Mouse (Mus musculus): ENCODE results near the gene Snd1. TPM values are rescaled to one million over a fixed set of nuclear protein-coding genes. Genes with fewer than 3 reads are reported as not detected.

Gene Snd1
- total RNA-seq, 1 experiment = 343 TPM

DNA sequence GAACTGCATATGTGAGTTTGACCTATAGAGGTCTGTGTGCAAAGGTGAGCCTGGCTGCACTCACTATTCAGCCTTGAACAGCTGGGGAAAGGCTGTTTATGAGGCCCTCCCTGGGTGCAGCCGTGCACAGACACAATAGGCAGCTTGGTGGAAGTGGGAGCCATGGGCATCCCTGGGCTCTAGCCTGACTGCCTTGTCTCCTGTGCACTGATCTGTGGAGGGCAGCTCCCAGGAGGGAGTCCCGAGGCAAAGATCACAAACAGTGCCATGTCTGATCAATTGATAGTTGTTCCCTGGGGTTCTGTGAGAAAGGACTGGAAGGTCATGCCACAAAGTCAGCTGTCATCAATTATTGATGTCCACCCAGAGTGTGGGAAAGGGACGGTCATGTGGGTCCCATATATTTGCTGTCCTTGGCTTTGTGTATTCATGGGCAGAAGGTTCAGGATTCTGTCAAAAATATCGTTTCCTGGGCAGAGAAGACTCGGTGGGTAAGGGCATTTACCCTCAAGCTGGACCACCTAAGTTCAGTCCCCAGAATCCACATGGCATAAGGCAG, 421.9 kb downstream of the Snd1 start:
- Histone ChIP-seq H3K4me3 (ENCODE audit: insufficient read depth in 1 of 2, low read depth in 1 of 2, low read length in 2 of 2, poor library complexity in 1 of 2, severe bottlenecking in 1 of 2) (no peak overlapping the region), H3K9me3 (ENCODE audit: control insufficient read depth, insufficient read depth, low read depth, low read length) (no peaks in the 10 kb centered on the region), H3K9ac (ENCODE audit: insufficient read depth, low read depth, low read length, poor library complexity, severe bottlenecking) (no peak overlapping the region), H3K27ac (ENCODE audit: insufficient read depth, low read depth, low read length, poor library complexity, severe bottlenecking) (no peak overlapping the region), H3K4me1 (ENCODE audit: control insufficient read depth in 2 of 2, insufficient read depth in 2 of 2, low read length in 2 of 2, poor library complexity in 1 of 2) (peaks cover 0 to 3% of the 10 kb centered on the region in 2 experiments; a peak in 1 of 4 replicates), H3K36me3 (ENCODE audit: control insufficient read depth, insufficient read depth, low read length, poor library complexity, severe bottlenecking) (peaks cover 2% of the 10 kb centered on the region; the same call in 1 of the 2 replicates)
- in situ Hi-C loops (cut with MboI; ENCODE audit: low sequenced_read_pairs in 2 of 2, unreplicated experiment in 2 of 2) = no loop called here
- DNase-seq (ENCODE audit: low read depth, low spot score) = no peak
- no peak for TF ChIP-seq ZNF384 (IDR thresholded peaks at IDR 0.05; ENCODE audit: low read depth, low read length)
- no peak for TF ChIP-seq MAFK (IDR thresholded peaks at IDR 0.05; ENCODE audit: insufficient read depth, low read depth, low read length)
- TF ChIP-seq ZC3H11A (IDR thresholded peaks at IDR 0.05; ENCODE audit: borderline replicate concordance, low read depth, low read length) = no peak
- TF ChIP-seq CHD2 (IDR thresholded peaks at IDR 0.05; ENCODE audit: low read depth, low read length) = no peak
- no peak for TF ChIP-seq HCFC1 (IDR thresholded peaks at IDR 0.05; ENCODE audit: borderline replicate concordance, insufficient read depth, low read length)

DNA sequence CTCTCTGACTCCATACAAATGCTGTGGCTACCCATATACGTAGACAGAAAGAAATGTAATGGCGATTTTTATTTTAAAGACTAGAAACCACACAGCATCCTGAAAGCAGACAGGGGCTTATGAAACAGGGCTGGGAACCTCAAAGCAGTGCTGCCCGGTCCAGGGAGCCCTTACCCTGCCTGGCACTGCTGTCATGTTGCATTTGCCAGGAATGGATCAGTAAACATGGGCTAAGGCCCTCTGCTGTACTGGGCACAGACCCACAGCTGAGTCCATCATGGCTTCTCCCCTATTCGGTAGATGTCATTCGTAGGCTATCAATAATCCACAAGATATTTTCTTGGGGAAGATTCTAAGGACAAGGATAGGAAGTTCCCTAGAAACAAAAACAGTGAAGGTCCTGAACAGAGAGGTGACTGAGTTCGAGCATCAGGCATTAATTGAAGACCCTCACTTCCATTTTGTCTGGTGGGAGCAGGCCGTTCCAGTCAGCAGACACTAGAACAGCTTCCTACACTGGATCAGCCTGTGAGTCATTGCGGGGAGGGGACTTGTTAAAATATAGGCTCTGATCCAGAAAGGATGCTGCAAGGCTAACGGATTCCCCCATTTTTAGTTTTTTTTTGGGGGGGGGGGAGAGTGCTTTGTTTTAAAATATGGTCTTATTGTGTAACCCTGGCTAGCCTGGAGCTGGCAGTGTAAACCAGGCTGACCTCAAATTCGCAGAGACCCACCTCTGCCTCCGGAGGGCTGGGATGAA, 422.6 kb downstream of the Snd1 start:
- Histone ChIP-seq H3K9ac (ENCODE audit: insufficient read depth, low read depth, low read length, poor library complexity, severe bottlenecking) (no peak overlapping the region), H3K4me3 (ENCODE audit: insufficient read depth in 1 of 2, low read depth in 1 of 2, low read length in 2 of 2, poor library complexity in 1 of 2, severe bottlenecking in 1 of 2) (no peak overlapping the region), H3K36me3 (ENCODE audit: control insufficient read depth, insufficient read depth, low read length, poor library complexity, severe bottlenecking) (no peaks in the 10 kb centered on the region), H3K9me3 (ENCODE audit: control insufficient read depth, insufficient read depth, low read depth, low read length) (no peaks in the 10 kb centered on the region), H3K27ac (ENCODE audit: insufficient read depth, low read depth, low read length, poor library complexity, severe bottlenecking) (no peak overlapping the region), H3K4me1 (ENCODE audit: control insufficient read depth in 2 of 2, insufficient read depth in 2 of 2, low read length in 2 of 2, poor library complexity in 1 of 2) (peaks cover 0 to 3% of the 10 kb centered on the region in 2 experiments; a peak in 1 of 4 replicates)
- TF ChIP-seq MAFK (IDR thresholded peaks at IDR 0.05; ENCODE audit: insufficient read depth, low read depth, low read length) = no peak
- TF ChIP-seq HCFC1 (IDR thresholded peaks at IDR 0.05; ENCODE audit: borderline replicate concordance, insufficient read depth, low read length) = no peak
- TF ChIP-seq ZC3H11A (IDR thresholded peaks at IDR 0.05; ENCODE audit: borderline replicate concordance, low read depth, low read length) = no peak
- TF ChIP-seq ZNF384 (IDR thresholded peaks at IDR 0.05; ENCODE audit: low read depth, low read length) = no peak
- no peak for TF ChIP-seq CHD2 (IDR thresholded peaks at IDR 0.05; ENCODE audit: low read depth, low read length)
- in situ Hi-C loops (cut with MboI; ENCODE audit: low sequenced_read_pairs in 2 of 2, unreplicated experiment in 2 of 2) = no loop called here
- DNase-seq (ENCODE audit: low read depth, low spot score) = no peak

DNA sequence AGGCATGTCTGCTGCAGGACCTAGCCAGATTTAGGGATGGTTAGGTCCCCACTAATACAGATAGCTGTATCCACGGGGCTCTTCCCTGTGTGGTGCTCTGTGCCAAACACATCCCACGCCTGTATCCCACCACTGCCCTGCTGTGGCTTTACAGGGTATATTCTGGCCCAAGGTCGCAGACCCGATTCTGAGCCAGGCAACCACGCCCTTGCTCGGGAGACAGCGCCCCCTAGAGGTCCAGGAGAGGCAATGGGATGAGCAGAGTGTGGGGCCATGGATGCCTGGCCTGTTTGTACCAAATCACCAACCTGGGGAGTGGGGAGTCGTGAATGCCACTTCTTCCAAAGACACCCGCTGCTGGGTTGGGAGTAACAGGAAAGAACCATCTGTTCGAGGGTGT, 423.9 kb downstream of the Snd1 start:
- DNase-seq (ENCODE audit: low read depth, low spot score) = peak; percentile 56
- peaks cover 0 to 3% of the 10 kb centered on the region in 2 experiments; a peak in 1 of 4 replicates for H3K4me1 ChIP-seq (ENCODE audit: control insufficient read depth in 2 of 2, insufficient read depth in 2 of 2, low read length in 2 of 2, poor library complexity in 1 of 2)
- H3K4me3 ChIP-seq (ENCODE audit: insufficient read depth in 1 of 2, low read depth in 1 of 2, low read length in 2 of 2, poor library complexity in 1 of 2, severe bottlenecking in 1 of 2) = no peak overlapping the region
- TF ChIP-seq ZNF384 (IDR thresholded peaks at IDR 0.05; ENCODE audit: low read depth, low read length) = no peak
- TF ChIP-seq HCFC1 (IDR thresholded peaks at IDR 0.05; ENCODE audit: borderline replicate concordance, insufficient read depth, low read length) = no peak
- TF ChIP-seq MAFK (IDR thresholded peaks at IDR 0.05; ENCODE audit: insufficient read depth, low read depth, low read length) = no peak
- TF ChIP-seq CHD2 (IDR thresholded peaks at IDR 0.05; ENCODE audit: low read depth, low read length) = no peak
- peak; percentile 85; the same call in 1 of the 2 replicates for TF ChIP-seq ZC3H11A (IDR thresholded peaks at IDR 0.05; ENCODE audit: borderline replicate concordance, low read depth, low read length)
- no peak overlapping the region for H3K9ac ChIP-seq (ENCODE audit: insufficient read depth, low read depth, low read length, poor library complexity, severe bottlenecking)
- H3K36me3 ChIP-seq (ENCODE audit: control insufficient read depth, insufficient read depth, low read length, poor library complexity, severe bottlenecking) = no peaks in the 10 kb centered on the region
- H3K9me3 ChIP-seq (ENCODE audit: control insufficient read depth, insufficient read depth, low read depth, low read length) = no peaks in the 10 kb centered on the region
- in situ Hi-C loops (cut with MboI; ENCODE audit: low sequenced_read_pairs in 2 of 2, unreplicated experiment in 2 of 2) = no loop called here
- no peak overlapping the region for H3K27ac ChIP-seq (ENCODE audit: insufficient read depth, low read depth, low read length, poor library complexity, severe bottlenecking)

DNA sequence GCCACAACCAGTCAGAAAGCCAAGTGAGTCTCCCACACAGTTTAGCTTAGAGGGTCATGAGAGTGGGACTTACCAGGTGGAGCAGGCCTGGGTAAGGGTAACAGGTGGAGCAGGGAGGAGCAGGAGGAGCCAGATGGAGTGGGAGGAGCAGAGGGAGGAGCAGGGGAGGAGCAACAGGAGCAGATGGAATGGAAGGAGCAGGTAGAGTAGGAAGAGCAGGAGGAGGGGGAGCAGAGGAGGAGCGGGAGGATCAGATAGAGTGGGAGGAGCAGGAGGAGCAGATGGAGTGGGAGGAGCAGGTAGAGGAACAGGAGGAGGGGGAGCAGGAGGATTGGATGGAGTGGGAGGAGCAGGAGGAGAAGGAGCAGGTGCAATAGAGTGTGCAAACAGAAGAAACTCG, 427.6 kb downstream of the Snd1 start:
- Histone ChIP-seq H3K4me1 (ENCODE audit: control insufficient read depth in 2 of 2, insufficient read depth in 2 of 2, low read length in 2 of 2, poor library complexity in 1 of 2) (peaks cover 0 to 3% of the 10 kb centered on the region in 2 experiments; a peak in 2 of 4 replicates), H3K4me3 (ENCODE audit: insufficient read depth in 1 of 2, low read depth in 1 of 2, low read length in 2 of 2, poor library complexity in 1 of 2, severe bottlenecking in 1 of 2) (no peak overlapping the region), H3K9me3 (ENCODE audit: control insufficient read depth, insufficient read depth, low read depth, low read length) (no peaks in the 10 kb centered on the region), H3K36me3 (ENCODE audit: control insufficient read depth, insufficient read depth, low read length, poor library complexity, severe bottlenecking) (no peaks in the 10 kb centered on the region), H3K9ac (ENCODE audit: insufficient read depth, low read depth, low read length, poor library complexity, severe bottlenecking) (no peak overlapping the region), H3K27ac (ENCODE audit: insufficient read depth, low read depth, low read length, poor library complexity, severe bottlenecking) (no peak overlapping the region)
- TF ChIP-seq ZNF384 (IDR thresholded peaks at IDR 0.05; ENCODE audit: low read depth, low read length) (no peak), MAFK (IDR thresholded peaks at IDR 0.05; ENCODE audit: insufficient read depth, low read depth, low read length) (no peak), ZC3H11A (IDR thresholded peaks at IDR 0.05; ENCODE audit: borderline replicate concordance, low read depth, low read length) (no peak), HCFC1 (IDR thresholded peaks at IDR 0.05; ENCODE audit: borderline replicate concordance, insufficient read depth, low read length) (no peak), CHD2 (IDR thresholded peaks at IDR 0.05; ENCODE audit: low read depth, low read length) (no peak)
- in situ Hi-C loops (cut with MboI; ENCODE audit: low sequenced_read_pairs in 2 of 2, unreplicated experiment in 2 of 2) = no loop called here
- DNase-seq (ENCODE audit: low read depth, low spot score) = no peak
